Mouse (Mus musculus): Measurements from ENCODE around the gene Tmem167. TPM values are rescaled to one million over a fixed set of nuclear protein-coding genes. Genes with fewer than 3 reads are reported as not detected.
"Not testable (repeated sequence)": the region's sequence is repeated elsewhere in the genome, so short reads cannot be mapped to it uniquely, and the experiment has no call there.

Tmem167 gene
- polyA plus RNA-seq, 1 experiment from 2014 or later, result 48.7 TPM

DNA sequence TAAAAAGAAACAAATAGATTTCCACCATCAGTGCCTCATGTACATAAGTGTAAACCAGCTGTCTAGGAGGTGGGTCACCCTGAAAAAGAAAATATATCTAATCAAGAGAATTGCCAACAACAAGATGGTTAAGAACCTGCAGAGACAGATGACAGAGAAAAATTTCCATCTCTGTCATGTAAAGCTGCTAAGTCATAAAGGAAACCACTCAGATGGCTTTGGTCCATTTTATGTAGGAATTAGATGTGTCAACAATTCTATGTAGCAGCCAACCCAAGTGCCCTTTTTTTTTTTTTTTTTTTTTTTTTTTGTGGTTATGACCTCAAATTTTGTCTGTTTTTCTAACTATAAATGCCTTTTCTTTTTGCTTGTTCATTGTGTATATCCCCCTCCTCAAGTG, 12.6 kb downstream of the Tmem167 start:
- no peak for DNase-seq (ENCODE audit: low spot score)
- no peak for TF ChIP-seq CTCF (IDR thresholded peaks at IDR 0.05; ENCODE audit: low read depth)
- TF ChIP-seq EP300 (optimal IDR thresholded peaks at IDR 0.05), result no peak

DNA sequence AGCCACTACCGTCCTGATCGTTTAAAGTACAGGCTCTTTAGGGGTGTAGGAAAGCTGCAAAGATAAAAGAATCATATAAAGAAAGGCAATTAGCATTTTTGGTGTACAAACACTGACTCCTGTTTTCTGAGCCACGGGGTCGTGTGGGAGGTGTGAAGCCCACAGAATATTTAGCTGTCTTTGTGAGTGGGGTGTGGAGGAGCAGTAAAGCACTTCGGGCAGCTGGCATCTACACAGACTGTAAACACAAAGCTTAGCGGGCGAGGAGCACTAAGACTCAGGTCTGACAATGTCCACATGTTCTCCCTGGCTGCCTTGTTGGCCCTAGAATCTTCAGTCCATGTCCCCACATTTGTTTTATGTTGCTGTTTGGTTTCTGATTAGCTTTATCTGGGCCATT, 17.2 kb downstream of the Tmem167 start:
- no peak for DNase-seq (ENCODE audit: low spot score)
- no peak overlapping the region for H3K9ac ChIP-seq (ENCODE audit: low read length)

More for the DNA sequence above, 12.6 kb downstream of the Tmem167 start:
- ATAC-seq (ENCODE audit: low FRiP score, low TSS enrichment), result no peak
- Histone ChIP-seq H3K36me3 (ENCODE audit: control insufficient read depth, insufficient read depth, low read length) (peaks cover 5% of the 10 kb centered on the region; the same call in 1 of the 2 replicates), H3K27me3 (ENCODE audit: control insufficient read depth, insufficient read depth, low read length) (no peaks in the 10 kb centered on the region), H3K4me1 (replicated peaks; ENCODE audit: control insufficient read depth, insufficient read depth) (no peaks in the 10 kb centered on the region), H3K9me3 (ENCODE audit: control insufficient read depth, low read length) (no peaks in the 10 kb centered on the region), H3K4me2 (replicated peaks; ENCODE audit: low read depth) (no peak overlapping the region), H3K27ac (replicated peaks) (no peak overlapping the region), H3K9ac (ENCODE audit: low read length) (no peak overlapping the region), H3K4me3 (ENCODE audit: low read depth, low read length) (no peak overlapping the region)

DNA sequence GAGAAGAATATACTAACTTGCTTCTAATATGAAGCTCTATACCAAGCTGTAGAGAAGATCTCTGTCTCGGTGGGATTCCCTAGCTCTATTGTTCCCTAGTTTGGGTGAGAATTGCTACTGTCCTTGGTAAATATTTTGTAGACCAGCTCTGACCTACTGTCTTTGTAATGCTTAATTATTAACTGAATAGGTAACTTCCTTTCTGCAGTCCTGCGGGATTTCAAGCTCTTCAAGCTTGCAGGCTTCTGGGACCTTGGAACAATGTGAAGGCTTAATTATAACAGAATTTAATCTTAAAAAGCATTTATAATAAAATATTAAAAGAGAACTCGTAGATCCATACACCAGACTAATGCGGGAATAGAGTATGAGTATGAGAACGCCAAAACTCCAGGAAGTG, 19.8 kb downstream of the Tmem167 start:
- H3K9ac ChIP-seq (ENCODE audit: low read length); H3K9me3 ChIP-seq (ENCODE audit: control insufficient read depth, low read length); H3K27ac ChIP-seq (replicated peaks); H3K4me1 ChIP-seq (replicated peaks; ENCODE audit: control insufficient read depth, insufficient read depth); H3K27me3 ChIP-seq (ENCODE audit: control insufficient read depth, insufficient read depth, low read length); H3K4me2 ChIP-seq (replicated peaks; ENCODE audit: low read depth); H3K4me3 ChIP-seq (ENCODE audit: low read depth, low read length); H3K36me3 ChIP-seq (ENCODE audit: control insufficient read depth, insufficient read depth, low read length); ATAC-seq (ENCODE audit: low FRiP score, low TSS enrichment); DNase-seq (ENCODE audit: low spot score): not testable (repeated sequence)
- 86% methylated on average over 5 of the region's 5 CpGs for WGBS

More for the DNA sequence above, 17.2 kb downstream of the Tmem167 start:
- no peaks in the 10 kb centered on the region for H3K27me3 ChIP-seq (ENCODE audit: control insufficient read depth, insufficient read depth, low read length)
- no peak overlapping the region for H3K27ac ChIP-seq (replicated peaks)
- ATAC-seq (ENCODE audit: low FRiP score, low TSS enrichment), result no peak
- no peak overlapping the region for H3K4me3 ChIP-seq (ENCODE audit: low read depth, low read length)
- no peak for TF ChIP-seq EP300 (optimal IDR thresholded peaks at IDR 0.05)
- TF ChIP-seq CTCF (IDR thresholded peaks at IDR 0.05; ENCODE audit: low read depth), result no peak
- H3K4me2 ChIP-seq (replicated peaks; ENCODE audit: low read depth), result no peak overlapping the region
- WGBS, result 83% methylated on average over 7 of the region's 7 CpGs
- H3K36me3 ChIP-seq (ENCODE audit: control insufficient read depth, insufficient read depth, low read length), result peaks cover 5% of the 10 kb centered on the region; the same call in 1 of the 2 replicates
- H3K4me1 ChIP-seq (replicated peaks; ENCODE audit: control insufficient read depth, insufficient read depth), result no peaks in the 10 kb centered on the region
- no peaks in the 10 kb centered on the region for H3K9me3 ChIP-seq (ENCODE audit: control insufficient read depth, low read length)

DNA sequence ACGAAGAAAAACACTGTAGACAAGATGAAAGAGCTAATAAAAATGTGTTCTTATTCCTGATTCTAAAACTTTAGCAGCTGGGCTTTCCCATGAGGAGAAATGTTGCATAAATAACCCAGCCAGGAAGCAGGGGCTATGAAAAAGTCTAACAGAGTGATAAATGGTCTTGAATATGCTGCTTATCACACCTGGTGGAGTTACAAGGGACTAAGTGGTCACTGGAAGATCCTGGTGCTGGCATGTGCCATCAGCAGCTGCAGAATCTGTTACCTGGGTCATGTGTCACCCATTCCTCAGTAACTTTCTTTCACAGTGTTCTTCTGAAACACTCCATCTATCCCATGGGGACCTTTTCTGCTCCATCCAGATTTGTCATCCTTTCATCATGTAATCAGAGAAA, 22.8 kb downstream of the Tmem167 start:
- Histone ChIP-seq H3K4me1 (replicated peaks; ENCODE audit: control insufficient read depth, insufficient read depth) (no peaks in the 10 kb centered on the region), H3K9ac (ENCODE audit: low read length) (no peak overlapping the region), H3K27ac (replicated peaks) (no peak overlapping the region), H3K4me2 (replicated peaks; ENCODE audit: low read depth) (no peak overlapping the region), H3K27me3 (ENCODE audit: control insufficient read depth, insufficient read depth, low read length) (no peaks in the 10 kb centered on the region), H3K36me3 (ENCODE audit: control insufficient read depth, insufficient read depth, low read length) (no peaks in the 10 kb centered on the region), H3K4me3 (ENCODE audit: low read depth, low read length) (no peak overlapping the region), H3K9me3 (ENCODE audit: control insufficient read depth, low read length) (no peaks in the 10 kb centered on the region)
- 51% methylated on average over 1 of the region's 1 CpGs for WGBS
- no peak for DNase-seq (ENCODE audit: low spot score)
- TF ChIP-seq CTCF (IDR thresholded peaks at IDR 0.05; ENCODE audit: low read depth), result no peak
- TF ChIP-seq EP300 (optimal IDR thresholded peaks at IDR 0.05), result no peak
- no peak for ATAC-seq (ENCODE audit: low FRiP score, low TSS enrichment)

DNA sequence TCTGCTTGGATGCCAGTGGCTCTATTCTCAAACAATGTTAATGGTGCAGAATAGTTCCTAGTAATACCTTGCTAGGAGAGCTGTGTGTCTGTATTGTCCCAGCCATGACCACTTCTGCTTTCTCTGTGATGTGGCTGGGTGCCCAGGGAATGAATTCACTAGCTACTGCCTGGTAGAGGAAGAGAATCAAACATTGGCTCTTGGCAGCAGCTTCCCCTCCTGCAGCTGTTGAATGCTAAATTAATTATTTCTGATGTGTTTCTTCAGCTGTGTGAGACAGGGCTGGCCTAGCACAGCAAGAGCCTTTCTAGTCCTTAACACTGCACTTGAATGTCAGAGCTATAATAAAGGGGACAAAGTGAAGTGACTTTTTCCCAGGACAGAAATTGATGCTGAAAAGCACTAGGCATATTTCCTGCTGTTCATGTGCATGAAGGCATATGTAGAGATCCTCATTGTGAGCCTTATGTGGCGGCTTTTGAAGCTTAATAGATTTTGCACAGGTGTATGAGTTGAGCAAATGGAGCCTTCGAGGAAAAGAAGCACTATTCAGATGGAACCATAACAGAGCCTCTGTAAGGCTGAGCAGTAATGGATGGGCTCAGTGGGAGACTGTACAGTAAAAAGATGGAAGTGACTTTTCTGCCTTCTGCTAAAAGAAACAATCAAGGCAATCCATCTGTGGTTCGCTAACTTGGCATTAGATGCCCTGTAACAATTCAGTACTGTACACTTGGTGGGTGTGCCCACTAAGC, 47.4 kb downstream of the Tmem167 start:
- Histone ChIP-seq H3K9ac (ENCODE audit: low read length) (no peak overlapping the region), H3K9me3 (ENCODE audit: control insufficient read depth, low read length) (no peaks in the 10 kb centered on the region), H3K27me3 (ENCODE audit: control insufficient read depth, insufficient read depth, low read length) (no peaks in the 10 kb centered on the region), H3K4me1 (replicated peaks; ENCODE audit: control insufficient read depth, insufficient read depth) (no peaks in the 10 kb centered on the region), H3K27ac (replicated peaks) (no peak overlapping the region), H3K4me2 (replicated peaks; ENCODE audit: low read depth) (no peak overlapping the region), H3K4me3 (ENCODE audit: low read depth, low read length) (no peak overlapping the region), H3K36me3 (ENCODE audit: control insufficient read depth, insufficient read depth, low read length) (no peaks in the 10 kb centered on the region)
- no peak for TF ChIP-seq EP300 (optimal IDR thresholded peaks at IDR 0.05)
- no peak for TF ChIP-seq CTCF (IDR thresholded peaks at IDR 0.05; ENCODE audit: low read depth)
- ATAC-seq (ENCODE audit: low FRiP score, low TSS enrichment), result no peak
- no peak for DNase-seq (ENCODE audit: low spot score)
- 83% methylated on average over 3 of the region's 3 CpGs for WGBS

DNA sequence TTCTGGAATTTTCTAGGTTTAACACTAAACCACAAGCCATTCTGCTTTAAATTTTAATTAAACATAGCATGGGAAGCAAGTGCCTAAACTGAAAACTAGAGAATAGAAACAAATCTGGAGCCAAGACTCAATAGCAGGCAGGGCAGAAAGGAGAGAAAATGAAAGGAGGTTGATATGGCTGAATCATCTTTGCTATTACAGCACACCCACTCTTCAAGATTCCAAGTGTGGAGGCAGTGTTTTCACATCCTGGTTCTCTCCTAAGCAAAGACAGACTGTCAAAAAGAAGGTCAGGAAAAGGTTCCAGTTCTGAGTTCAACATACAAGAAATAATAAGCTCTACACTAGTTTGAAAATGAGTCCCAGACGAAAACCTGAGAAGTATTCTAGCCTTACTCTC, 52.8 kb downstream of the Tmem167 start:
- H3K4me1 ChIP-seq (replicated peaks; ENCODE audit: control insufficient read depth, insufficient read depth), result no peaks in the 10 kb centered on the region
- H3K27ac ChIP-seq (replicated peaks), result no peak overlapping the region
- no peak overlapping the region for H3K4me3 ChIP-seq (ENCODE audit: low read depth, low read length)
- TF ChIP-seq CTCF (IDR thresholded peaks at IDR 0.05; ENCODE audit: low read depth) (no peak), EP300 (optimal IDR thresholded peaks at IDR 0.05) (no peak)
- DNase-seq (ENCODE audit: low spot score), result no peak
- 88% methylated on average over 1 of the region's 1 CpGs for WGBS
- no peaks in the 10 kb centered on the region for H3K27me3 ChIP-seq (ENCODE audit: control insufficient read depth, insufficient read depth, low read length)
- no peak for ATAC-seq (ENCODE audit: low FRiP score, low TSS enrichment)
- H3K4me2 ChIP-seq (replicated peaks; ENCODE audit: low read depth), result no peak overlapping the region
- H3K9me3 ChIP-seq (ENCODE audit: control insufficient read depth, low read length), result no peaks in the 10 kb centered on the region
- no peaks in the 10 kb centered on the region for H3K36me3 ChIP-seq (ENCODE audit: control insufficient read depth, insufficient read depth, low read length)
- H3K9ac ChIP-seq (ENCODE audit: low read length), result no peak overlapping the region

Data from stomach, postnatal 0 days (tissue).